Mouse (Mus musculus) T-cell, adult 2 months (primary cell): ENCODE results near the gene Vapb.
"Not testable (repeated sequence)": the region's sequence is repeated elsewhere in the genome, so short reads cannot be mapped to it uniquely, and the experiment has no call there.

Experiments used
- DNase-seq: peaks from one replicate; pipeline ENCODE4 v3.0.0; 2022; ENCODE audit warnings: low spot score

Gene Vapb

GRCm38 (mm10) chr2:173737222-173737989 lies at the start of gene Vapb:
TSS of gene Vapb (plus strand) at chr2:173737511.
- DNase-seq = peak; percentile 98

GRCm38 (mm10) chr2:173689835-173690234 lies 47.5 kb upstream of the Vapb start:
- DNase-seq = no peak

- DNase-seq = no peak
Measured at GRCm38 (mm10) chr2:173691748-173692147, 45.6 kb upstream of the Vapb start.

GRCm38 (mm10) chr2:173692693-173693092 lies 44.6 kb upstream of the Vapb start:
- no peak for DNase-seq

GRCm38 (mm10) chr2:173698850-173699249 lies 38.5 kb upstream of the Vapb start:
- DNase-seq = no peak

- no peak for DNase-seq
Measured at GRCm38 (mm10) chr2:173702096-173702866, 35.0 kb upstream of the Vapb start.

GRCm38 (mm10) chr2:173702867-173703237 lies 34.5 kb upstream of the Vapb start:
- DNase-seq = no peak

GRCm38 (mm10) chr2:173705827-173706551 lies 31.3 kb upstream of the Vapb start:
- no peak for DNase-seq

- DNase-seq = not testable (repeated sequence)
Measured at GRCm38 (mm10) chr2:173707626-173708025, 29.7 kb upstream of the Vapb start.

GRCm38 (mm10) chr2:173710193-173710592 lies 27.1 kb upstream of the Vapb start:
- DNase-seq = no peak

GRCm38 (mm10) chr2:173712656-173713055 lies 24.7 kb upstream of the Vapb start:
- DNase-seq = no peak

GRCm38 (mm10) chr2:173713241-173713640 lies 24.1 kb upstream of the Vapb start:
- DNase-seq = no peak

- no peak for DNase-seq
Measured at GRCm38 (mm10) chr2:173714620-173715218, 22.6 kb upstream of the Vapb start.

GRCm38 (mm10) chr2:173716966-173717365 lies 20.3 kb upstream of the Vapb start:
- no peak for DNase-seq

GRCm38 (mm10) chr2:173719115-173719514 lies 18.2 kb upstream of the Vapb start, which contains the start of gene 1700010B08Rik:
TSS of gene 1700010B08Rik (plus strand) at chr2:173719415.
- not testable (repeated sequence) for DNase-seq

GRCm38 (mm10) chr2:173722251-173722857 lies 15.0 kb upstream of the Vapb start:
- no peak for DNase-seq

GRCm38 (mm10) chr2:173724382-173724781 lies 12.9 kb upstream of the Vapb start:
- DNase-seq = no peak

GRCm38 (mm10) chr2:173724940-173725807 lies 12.1 kb upstream of the Vapb start:
- no peak for DNase-seq

GRCm38 (mm10) chr2:173725819-173726218 lies 11.5 kb upstream of the Vapb start:
- DNase-seq = no peak

GRCm38 (mm10) chr2:173730444-173730966 lies 6.8 kb upstream of the Vapb start:
- DNase-seq = no peak
